Mouse (Mus musculus) ES-E14 (cell line): ENCODE measurements around the gene Fbxo9. TPM values are rescaled to one million over a fixed set of nuclear protein-coding genes. Genes with fewer than 3 reads are reported as not detected.

Experiments
- DNase-seq: peaks from one replicate; pipeline ENCODE4 v3.0.0-alpha.2; 2013; ENCODE audit warnings: low read depth, low spot score
- H3K27ac ChIP-seq: 2 replicates; pipeline ENCODE4 v1.5.1; 2012; ENCODE audit warnings: low read depth, mild to moderate bottlenecking, low read length, moderate library complexity, mixed read lengths; ENCODE audit not compliant: poor library complexity, insufficient read depth, severe bottlenecking
- H3K36me3 ChIP-seq: 2 replicates; pipeline ENCODE4 v1.6.1; 2012; ENCODE audit warnings: mild to moderate bottlenecking, low read length, moderate library complexity, mixed read lengths; ENCODE audit not compliant: control insufficient read depth, poor library complexity, insufficient read depth, severe bottlenecking
- H3K4me1 ChIP-seq, 2 experiments: fragments of 150-350 bp in 1 of 2; sonication (generic) in 1 of 2; 2 replicates each; pipeline ENCODE4 v1.6.1; 2012; ENCODE audit warnings: low read length in 2 of 2, mild to moderate bottlenecking in 1 of 2, mixed read lengths in 1 of 2; ENCODE audit not compliant: control insufficient read depth in 2 of 2, insufficient read depth in 2 of 2, poor library complexity in 1 of 2
- H3K4me3 ChIP-seq, 2 experiments: fragments of 150-350 bp in 1 of 2; sonication (generic) in 1 of 2; 2 replicates each; pipeline ENCODE4 v1.5.1; 2012; ENCODE audit warnings: low read length in 2 of 2, low read depth in 1 of 2, mild to moderate bottlenecking in 1 of 2, mixed read lengths in 1 of 2; ENCODE audit not compliant: insufficient read depth in 1 of 2, poor library complexity in 1 of 2, severe bottlenecking in 1 of 2
- H3K9ac ChIP-seq: 2 replicates; pipeline ENCODE4 v1.6.1; 2012; ENCODE audit warnings: low read depth, mild to moderate bottlenecking, low read length, mixed read lengths; ENCODE audit not compliant: poor library complexity, insufficient read depth, severe bottlenecking
- H3K9me3 ChIP-seq: fragments of 150-350 bp; sonication (generic); 2 replicates; pipeline ENCODE4 v1.6.1; 2012; ENCODE audit warnings: low read depth, mild to moderate bottlenecking, low read length; ENCODE audit not compliant: control insufficient read depth, insufficient read depth
- CHD2 ChIP-seq: IDR thresholded peaks from 2 replicates; pipeline ENCODE4 v1.6.1; 2014; ENCODE audit warnings: mild to moderate bottlenecking, low read depth, low read length, inconsistent platforms
- HCFC1 ChIP-seq: IDR thresholded peaks from 2 replicates; pipeline ENCODE4 v1.6.1; 2012; ENCODE audit warnings: low read length, inconsistent platforms, borderline replicate concordance; ENCODE audit not compliant: insufficient read depth
- MAFK ChIP-seq: IDR thresholded peaks from 2 replicates; pipeline ENCODE4 v1.6.1; 2014; ENCODE audit warnings: mild to moderate bottlenecking, low read depth, low read length, inconsistent platforms; ENCODE audit not compliant: insufficient read depth
- ZC3H11A ChIP-seq: IDR thresholded peaks from 2 replicates; pipeline ENCODE4 v1.6.1; 2012; ENCODE audit warnings: low read depth, mild to moderate bottlenecking, inconsistent platforms, low read length, borderline replicate concordance
- ZNF384 ChIP-seq: IDR thresholded peaks from 2 replicates; pipeline ENCODE4 v1.6.1; 2012; ENCODE audit warnings: low read depth, low read length, inconsistent platforms
- in situ Hi-C, 2 experiments: fragments of 600-800 bp; cut with MboI; formaldehyde crosslinking; loops; one replicate each; pipeline ENCODE4 v1.15.1; 2025; ENCODE audit warnings: low sequenced_read_pairs in 2 of 2, inconsistent platforms in 1 of 2; ENCODE audit not compliant: unreplicated experiment in 2 of 2
- total RNA-seq: library from RNA; depleted of rRNA; stranded (reverse); fragments of 300-350 nt; gene quantifications from 2 replicates; pipeline ENCODE4 v1.2.3, GENCODE M21; 2012

Gene Fbxo9
- total RNA-seq, 1 experiment: 28.7 TPM

DNA sequence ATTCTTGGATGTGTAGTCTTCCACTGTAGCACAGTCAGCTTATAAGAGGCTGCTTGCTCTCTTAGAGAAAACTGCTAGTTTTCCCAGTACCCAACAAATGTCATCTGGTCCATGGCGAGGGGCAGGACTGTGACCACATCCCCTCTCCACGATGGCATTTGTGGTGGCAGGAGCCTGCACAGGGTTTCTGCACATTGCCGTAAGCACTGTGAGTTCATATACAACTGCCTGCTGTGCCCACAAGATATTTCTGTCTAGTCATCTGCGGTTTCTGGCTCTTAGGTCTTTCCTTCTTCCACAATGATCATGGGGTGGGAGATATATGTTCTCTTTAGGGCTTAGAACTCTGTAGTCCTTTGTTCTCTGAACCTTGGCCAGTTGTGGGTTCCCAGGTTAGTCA lies 37.2 kb downstream of the Fbxo9 start:
- no peak for DNase-seq
- TF ChIP-seq ZNF384 (no peak), CHD2 (no peak), HCFC1 (no peak), ZC3H11A (no peak), MAFK (no peak)
- H3K27ac ChIP-seq: no peak overlapping the region
- H3K9me3 ChIP-seq: no peaks in the 10 kb centered on the region
- H3K4me3 ChIP-seq: no peak overlapping the region
- H3K36me3 ChIP-seq: no peaks in the 10 kb centered on the region
- in situ Hi-C loops: no loop called here
- H3K9ac ChIP-seq: no peak overlapping the region
- H3K4me1 ChIP-seq: peaks cover 0 to 2% of the 10 kb centered on the region in 2 experiments; a peak in 1 of 4 replicates

DNA sequence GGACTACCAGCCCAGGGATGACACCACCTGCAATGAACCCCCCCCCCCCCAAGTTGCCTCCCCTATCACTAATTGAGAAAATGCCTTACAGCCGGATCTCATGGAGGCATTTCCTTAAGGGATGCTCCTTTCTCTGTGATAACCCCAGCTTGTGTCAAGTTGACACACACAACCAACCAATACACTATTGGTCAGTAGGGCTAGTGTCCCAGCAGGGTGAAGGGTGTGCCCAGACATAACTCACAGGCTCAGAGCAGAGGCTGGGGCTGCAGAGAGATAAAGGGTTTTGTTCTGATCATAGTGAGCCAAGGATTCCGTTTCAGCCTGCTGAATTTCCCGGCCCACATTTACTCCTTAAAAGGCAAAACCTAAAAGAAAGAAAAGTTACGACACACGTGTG lies 38.4 kb downstream of the Fbxo9 start:
- H3K36me3 ChIP-seq: no peaks in the 10 kb centered on the region
- in situ Hi-C loops: no loop called here
- no peak overlapping the region for H3K27ac ChIP-seq
- no peak overlapping the region for H3K9ac ChIP-seq
- H3K9me3 ChIP-seq: no peaks in the 10 kb centered on the region
- TF ChIP-seq HCFC1 (no peak), ZNF384 (no peak), MAFK (no peak), ZC3H11A (no peak), CHD2 (no peak)
- peaks cover 0 to 2% of the 10 kb centered on the region in 2 experiments; a peak in 1 of 4 replicates for H3K4me1 ChIP-seq
- DNase-seq: no peak
- no peak overlapping the region for H3K4me3 ChIP-seq

DNA sequence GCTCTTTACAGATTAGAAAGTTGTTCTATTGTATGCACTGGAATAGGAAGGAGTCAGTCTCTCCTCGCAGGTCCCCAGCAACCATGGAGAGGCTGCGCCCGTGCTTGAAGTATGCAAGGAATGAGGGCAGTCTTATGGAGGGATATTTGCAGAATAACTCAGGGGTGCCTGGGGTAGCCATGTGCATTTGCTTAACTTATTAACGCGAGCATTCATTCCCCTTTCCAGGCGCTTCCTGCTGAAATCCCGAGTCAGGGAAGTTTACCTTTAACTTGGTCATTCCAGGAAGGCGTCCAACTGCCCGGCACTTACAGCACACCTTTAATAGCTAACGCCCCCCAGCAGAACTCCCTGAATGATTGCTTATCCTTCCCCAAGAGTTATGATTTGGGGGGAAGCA lies 44.7 kb downstream of the Fbxo9 start:
- no peak for DNase-seq
- Histone ChIP-seq H3K9ac (no peak overlapping the region), H3K36me3 (no peaks in the 10 kb centered on the region), H3K4me3 (no peak overlapping the region), H3K27ac (no peak overlapping the region), H3K4me1 (peaks cover 0 to 2% of the 10 kb centered on the region in 2 experiments; a peak in 1 of 4 replicates), H3K9me3 (no peaks in the 10 kb centered on the region)
- in situ Hi-C loops: no loop called here
- TF ChIP-seq CHD2 (no peak), MAFK (no peak), HCFC1 (no peak), ZC3H11A (no peak), ZNF384 (no peak)

DNA sequence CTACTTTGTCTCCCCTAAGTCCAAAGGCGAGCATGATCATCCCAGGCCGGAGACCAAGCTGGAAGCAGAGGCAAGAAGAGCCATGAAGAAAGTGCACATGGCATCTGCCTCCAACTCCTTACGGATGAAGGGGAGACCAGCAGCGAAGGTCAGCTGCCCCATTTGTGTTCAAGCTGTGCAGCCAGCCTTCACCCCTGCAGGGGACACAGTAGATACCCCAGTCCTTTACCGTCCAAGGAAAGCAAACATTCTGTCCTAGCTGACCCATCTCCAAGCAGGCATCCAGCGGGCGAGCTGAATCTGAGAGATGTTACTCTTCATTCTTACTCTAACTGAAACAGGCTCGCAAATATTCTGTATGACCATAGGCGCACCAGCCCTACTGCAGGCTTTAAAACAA lies 46.5 kb downstream of the Fbxo9 start:
- Histone ChIP-seq H3K9ac (no peak overlapping the region), H3K4me1 (peaks cover 2 to 4% of the 10 kb centered on the region in 2 experiments; a peak in 1 of 4 replicates), H3K27ac (no peak overlapping the region; the same call in 1 of the 2 replicates), H3K4me3 (no peak overlapping the region), H3K36me3 (no peaks in the 10 kb centered on the region), H3K9me3 (no peaks in the 10 kb centered on the region)
- in situ Hi-C loops: no loop called here
- TF ChIP-seq ZC3H11A (no peak), CHD2 (no peak), ZNF384 (no peak), MAFK (no peak), HCFC1 (no peak)
- no peak for DNase-seq

DNA sequence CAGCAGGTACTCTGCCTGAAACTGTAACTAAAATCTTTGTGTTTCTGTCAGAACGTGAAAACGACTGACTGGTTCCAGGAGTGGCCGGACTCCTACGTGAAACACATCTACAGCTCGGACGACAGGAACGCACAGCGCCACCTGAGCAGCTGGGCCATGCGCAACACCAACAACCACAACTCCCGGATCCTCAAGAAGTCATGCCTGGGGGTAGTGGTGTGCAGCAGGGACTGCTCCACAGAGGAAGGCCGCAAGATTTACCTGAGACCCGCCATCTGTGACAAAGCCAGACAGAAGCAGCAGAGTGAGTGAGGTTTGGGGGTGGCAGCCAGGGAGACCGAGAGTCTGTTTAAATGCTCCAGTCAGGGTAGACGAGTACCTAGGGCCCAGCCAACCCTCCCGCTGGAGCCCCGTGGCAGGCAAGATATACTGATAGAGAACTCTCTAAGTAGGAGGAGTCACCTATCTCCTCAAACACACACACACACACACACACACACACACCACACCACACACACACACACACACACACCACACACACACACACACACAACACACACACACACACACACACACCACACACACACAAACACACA lies 49.2 kb downstream of the Fbxo9 start:
- no peaks in the 10 kb centered on the region for H3K9me3 ChIP-seq
- in situ Hi-C loops: no loop called here
- peaks cover 2 to 4% of the 10 kb centered on the region in 2 experiments; a peak in 1 of 4 replicates for H3K4me1 ChIP-seq
- TF ChIP-seq ZC3H11A (no peak), HCFC1 (no peak), MAFK (no peak), ZNF384 (no peak), CHD2 (no peak)
- no peak overlapping the region for H3K9ac ChIP-seq
- no peak overlapping the region; a peak in 2 of 4 replicates for H3K4me3 ChIP-seq
- no peak for DNase-seq
- no peaks in the 10 kb centered on the region for H3K36me3 ChIP-seq
- no peak overlapping the region for H3K27ac ChIP-seq
